Mouse (Mus musculus) cerebellum, adult 2 months (tissue): ENCODE measurements around the gene Ttc29.

Source experiments
- CTCF ChIP-seq: fragments of 200-500 bp; IDR thresholded peaks from 2 replicates; pipeline ENCODE4 v1.5.1; 2011; ENCODE audit warnings: low read depth, mild to moderate bottlenecking, control low read depth, low read length, moderate library complexity, borderline replicate concordance; ENCODE audit not compliant: insufficient read depth
- POLR2A ChIP-seq: fragments of 200-500 bp; IDR thresholded peaks from 2 replicates; pipeline ENCODE4 v1.6.1; 2011; ENCODE audit warnings: low read length, control low read depth, borderline replicate concordance; ENCODE audit not compliant: insufficient read depth

DNA sequence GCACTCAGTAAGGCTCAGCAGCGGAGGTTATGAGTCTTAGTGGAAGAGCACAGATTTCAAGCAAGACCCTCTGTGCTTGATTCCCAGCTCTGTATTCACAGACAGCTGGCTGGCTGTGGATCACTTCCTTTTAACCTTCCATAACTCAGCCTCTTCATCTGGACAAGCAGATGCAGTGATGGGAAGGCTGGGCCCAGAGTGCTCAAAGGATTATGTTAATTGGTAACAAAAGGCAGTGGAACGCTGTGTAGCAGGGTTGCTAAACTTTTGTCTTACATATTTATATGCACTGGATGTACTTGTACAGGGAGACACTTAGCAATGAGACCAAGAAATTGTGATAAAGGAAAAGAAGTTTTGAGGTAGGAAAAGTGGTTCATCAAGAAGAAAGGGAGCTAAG is 17.6 kb downstream of the Ttc29 start:
- TF ChIP-seq CTCF, result no peak
- TF ChIP-seq POLR2A, result no peak
